Mouse (Mus musculus): ENCODE measurements around the gene Irf2bpl. TPM values are rescaled to one million over a fixed set of nuclear protein-coding genes. Genes with fewer than 3 reads are reported as not detected.

Gene Irf2bpl
- polyA plus RNA-seq, 1 experiment, result 32.7 TPM

DNA sequence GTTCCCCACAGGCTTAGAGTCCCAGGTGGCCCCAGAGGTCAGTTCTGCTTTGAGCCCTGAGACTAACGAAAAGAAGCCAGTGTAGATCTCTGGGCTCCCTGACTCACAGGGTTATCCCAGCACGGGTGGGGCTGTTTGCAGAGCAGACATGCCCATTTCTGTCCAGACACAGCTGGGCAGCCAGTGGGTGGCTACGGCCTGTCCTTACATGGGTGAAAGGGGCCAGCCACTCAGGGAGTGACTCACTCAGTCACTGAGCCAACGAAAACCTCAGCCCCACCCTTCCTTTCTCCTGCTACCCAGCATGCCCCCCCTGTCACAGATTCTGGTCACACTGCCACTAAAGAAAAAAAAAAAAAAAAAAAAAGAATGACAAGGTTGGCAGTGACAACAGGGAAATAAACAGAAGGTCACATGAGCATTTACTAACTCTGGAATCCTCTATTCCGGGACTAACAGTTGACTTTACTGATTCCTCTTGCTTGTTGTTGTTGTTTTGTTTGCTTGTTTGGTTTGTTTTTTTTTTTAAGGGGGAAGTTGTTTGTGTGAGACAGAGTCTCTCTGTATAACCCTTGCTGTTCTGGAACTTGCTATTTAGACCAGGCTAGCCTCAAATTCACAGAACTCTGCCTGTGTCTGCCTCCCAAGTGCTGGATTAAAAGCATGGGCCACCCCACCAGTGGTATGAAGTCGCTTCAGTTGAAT, 50.7 kb downstream of the Irf2bpl start:
- H3K36me3 ChIP-seq (replicated peaks; ENCODE audit: low read length), result no peaks in the 10 kb centered on the region
- H3K4me1 ChIP-seq, result peaks cover 96% of the 10 kb centered on the region
- H3K9me3 ChIP-seq, result no peaks in the 10 kb centered on the region
- peak overlapping the region; percentile 88 for H3K4me3 ChIP-seq (replicated peaks)
- H3K27me3 ChIP-seq (replicated peaks), result no peaks in the 10 kb centered on the region
- no peak for TF ChIP-seq FLI1 (IDR thresholded peaks at IDR 0.05; ENCODE audit: low read length)
- TF ChIP-seq GATA1 (IDR thresholded peaks at IDR 0.05; ENCODE audit: borderline replicate concordance, low read length), result no peak

DNA sequence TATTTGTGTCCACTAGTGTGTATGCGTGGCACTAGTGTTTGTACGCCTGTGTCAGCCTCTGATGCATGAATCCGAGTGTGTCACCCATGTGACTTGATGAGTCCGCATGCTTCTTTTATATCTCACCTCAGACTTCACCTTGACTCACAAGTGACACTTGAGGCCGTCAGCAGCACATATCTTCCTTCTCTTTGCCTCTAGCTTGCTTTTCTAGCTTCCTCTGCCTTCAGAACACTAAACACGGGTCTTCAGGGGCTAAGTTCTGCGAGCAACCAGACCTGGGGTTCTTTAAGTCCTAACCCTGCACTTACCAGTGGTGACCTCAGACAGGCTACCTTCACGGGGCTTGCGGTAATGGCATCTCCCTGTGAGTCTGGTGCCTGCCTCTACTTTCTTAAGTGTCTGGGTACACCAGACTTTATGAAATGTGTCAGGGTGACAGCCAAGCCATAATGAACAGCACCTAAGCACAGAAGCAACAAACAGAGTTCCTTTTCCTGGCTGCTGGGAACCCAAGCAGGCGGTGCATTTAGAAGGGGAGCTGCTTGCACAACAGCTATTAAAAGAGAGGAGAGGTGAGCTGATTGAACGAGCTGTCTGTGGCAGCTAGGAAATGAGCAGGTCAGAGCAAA, 51.9 kb downstream of the Irf2bpl start:
- TF ChIP-seq FLI1 (IDR thresholded peaks at IDR 0.05; ENCODE audit: low read length), result no peak
- no peak for TF ChIP-seq GATA1 (IDR thresholded peaks at IDR 0.05; ENCODE audit: borderline replicate concordance, low read length)
- Histone ChIP-seq H3K36me3 (replicated peaks; ENCODE audit: low read length) (no peaks in the 10 kb centered on the region), H3K27me3 (replicated peaks) (no peaks in the 10 kb centered on the region), H3K9me3 (no peaks in the 10 kb centered on the region), H3K4me1 (peaks cover 84% of the 10 kb centered on the region), H3K4me3 (replicated peaks) (peak overlapping the region; percentile 88)

DNA sequence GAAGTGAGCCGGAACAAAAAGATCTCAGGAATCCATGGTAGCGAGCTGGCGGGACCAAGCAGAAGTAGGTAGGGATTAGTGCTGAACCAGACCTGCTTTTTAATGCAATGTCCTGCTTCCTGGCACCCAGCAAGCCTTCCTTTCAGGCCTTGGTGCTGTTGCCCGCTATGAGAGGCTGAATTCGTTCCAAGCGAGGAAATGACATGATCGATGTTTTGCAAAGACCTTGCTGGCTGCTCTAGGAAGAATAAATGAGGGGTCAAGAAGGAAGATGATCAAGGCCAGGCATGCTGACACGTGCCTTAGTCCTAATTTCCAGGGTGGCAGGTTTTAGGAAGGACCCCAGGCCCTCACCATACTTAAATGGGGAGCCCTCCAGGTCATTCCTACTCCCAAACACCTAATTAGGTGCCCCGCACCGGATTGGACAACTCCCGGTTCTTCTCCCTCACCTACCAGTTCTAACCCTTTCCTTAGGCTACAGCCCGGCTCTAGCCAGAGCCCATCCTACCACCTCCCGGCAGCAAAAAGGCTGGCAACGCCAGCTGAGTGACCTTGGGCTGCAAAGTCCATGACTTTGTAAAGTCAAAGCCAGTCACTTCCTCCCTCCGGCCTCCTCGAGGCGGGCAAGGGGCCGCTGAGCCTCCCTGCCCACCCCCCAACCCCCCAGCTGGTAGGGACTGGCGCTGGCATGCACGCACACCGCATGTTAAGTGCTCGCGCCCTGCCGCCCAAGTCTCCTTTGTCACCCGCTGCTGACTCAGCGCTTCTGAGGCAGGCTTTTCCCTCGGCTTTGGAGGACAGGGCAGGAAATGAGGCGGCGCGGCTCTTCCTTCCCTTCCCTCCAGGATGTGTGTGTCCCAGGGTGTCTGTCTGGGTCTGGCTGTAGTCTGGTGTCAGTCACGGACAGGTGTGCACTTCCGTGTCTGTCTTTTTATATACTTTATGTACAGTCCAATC, 52.7 kb downstream of the Irf2bpl start:
- Histone ChIP-seq H3K9me3 (no peaks in the 10 kb centered on the region), H3K4me3 (replicated peaks) (peak overlapping the region; percentile 88), H3K4me1 (peaks cover 83% of the 10 kb centered on the region), H3K27me3 (replicated peaks) (no peaks in the 10 kb centered on the region), H3K36me3 (replicated peaks; ENCODE audit: low read length) (no peaks in the 10 kb centered on the region)
- TF ChIP-seq FLI1 (IDR thresholded peaks at IDR 0.05; ENCODE audit: low read length), result 0 out of 2 replicates have a peak, but pooled peaks have one; percentile 11
- no peak for TF ChIP-seq GATA1 (IDR thresholded peaks at IDR 0.05; ENCODE audit: borderline replicate concordance, low read length)

Other genes with a start within 250 kb of the Irf2bpl start
- gene Vash1, start 206.1 kb downstream of the Irf2bpl start, polyA plus RNA-seq (2012; ENCODE audit: insufficient read depth, low replicate concordance), result 52.4 and 71.7 TPM in 2 replicates
- 1.2 and 3.2 TPM in 2 replicates for gene Angel1, start 158.3 kb downstream of the Irf2bpl start, polyA plus RNA-seq (2012; ENCODE audit: insufficient read depth, low replicate concordance)
- not detected in 2 replicates for gene Lrrc74a, start 150.4 kb downstream of the Irf2bpl start, polyA plus RNA-seq (2012; ENCODE audit: insufficient read depth, low replicate concordance)
- 4.8 and 6.4 TPM in 2 replicates for gene Cipc, start 62.2 kb upstream of the Irf2bpl start, polyA plus RNA-seq (2012; ENCODE audit: insufficient read depth, low replicate concordance)
- gene Zdhhc22, start 105.6 kb upstream of the Irf2bpl start, polyA plus RNA-seq (2012; ENCODE audit: insufficient read depth, low replicate concordance), result not detected in 2 replicates
- gene Tmem63c, start 136.5 kb upstream of the Irf2bpl start, polyA plus RNA-seq (2012; ENCODE audit: insufficient read depth, low replicate concordance), result 0.08 TPM in 1 of 2 replicates, not detected in the other
- not detected in 2 replicates for gene Ngb, start 217.7 kb upstream of the Irf2bpl start, polyA plus RNA-seq (2012; ENCODE audit: insufficient read depth, low replicate concordance)

Data from megakaryocyte, embryonic 14.5 days (primary cell).